Mouse (Mus musculus) thymus, postnatal 36 days (tissue): ENCODE results near the gene Nubp1.

Experiments
- DNase-seq, 2 experiments: peaks; one replicate each; pipeline ENCODE4 v3.0.0; 2022; ENCODE audit warnings: mixed read lengths in 2 of 2

Gene Nubp1

GRCm38 (mm10) chr16:10411764-10412746, at the start of gene Nubp1:
TSS of gene Nubp1 (plus strand) at chr16:10411948.
- DNase-seq, result peak; percentile 89 to 90

- no peak for DNase-seq
Measured at GRCm38 (mm10) chr16:10363061-10363460, 48.7 kb upstream of the Nubp1 start.

- no peak for DNase-seq
Measured at GRCm38 (mm10) chr16:10365796-10366195, 46.0 kb upstream of the Nubp1 start.

- DNase-seq, result no peak
Measured at GRCm38 (mm10) chr16:10366240-10367217, 45.2 kb upstream of the Nubp1 start.

GRCm38 (mm10) chr16:10369468-10369934, 42.2 kb upstream of the Nubp1 start:
- no peak for DNase-seq

- no peak for DNase-seq
Measured at GRCm38 (mm10) chr16:10369996-10370395, 41.8 kb upstream of the Nubp1 start.

GRCm38 (mm10) chr16:10372372-10372771, 39.4 kb upstream of the Nubp1 start:
- DNase-seq, result no peak

GRCm38 (mm10) chr16:10374254-10375011, 37.3 kb upstream of the Nubp1 start:
- no peak for DNase-seq

- DNase-seq, result no peak
Measured at GRCm38 (mm10) chr16:10377286-10377685, 34.5 kb upstream of the Nubp1 start.

GRCm38 (mm10) chr16:10379531-10379930, 32.2 kb upstream of the Nubp1 start:
- DNase-seq, result no peak

- peak; percentile 36 to 49 for DNase-seq
Measured at GRCm38 (mm10) chr16:10384060-10384497, 27.7 kb upstream of the Nubp1 start.

GRCm38 (mm10) chr16:10384544-10384943, 27.2 kb upstream of the Nubp1 start:
- DNase-seq, result no peak

- no peak for DNase-seq
Measured at GRCm38 (mm10) chr16:10385261-10385660, 26.5 kb upstream of the Nubp1 start.

- DNase-seq, result no peak
Measured at GRCm38 (mm10) chr16:10388634-10389365, 22.9 kb upstream of the Nubp1 start.

- DNase-seq, result peak; percentile 11 to 50
Measured at GRCm38 (mm10) chr16:10392587-10392986, 19.2 kb upstream of the Nubp1 start.

GRCm38 (mm10) chr16:10394699-10395540, 16.8 kb upstream of the Nubp1 start, which contains the start of gene Tekt5:
TSS of gene Tekt5 (minus strand) at chr16:10395490.
- peak; percentile 35 to 39 for DNase-seq

- no peak for DNase-seq
Measured at GRCm38 (mm10) chr16:10398755-10399154, 13.0 kb upstream of the Nubp1 start.

- DNase-seq, result peak; percentile 77 to 84
Measured at GRCm38 (mm10) chr16:10399160-10399559, 12.6 kb upstream of the Nubp1 start.

- DNase-seq, result peak in 1 of 2 experiments; percentile 23
Measured at GRCm38 (mm10) chr16:10415976-10416375, 4.2 kb downstream of the Nubp1 start.

- peak in 1 of 2 experiments; percentile 23 for DNase-seq
Measured at GRCm38 (mm10) chr16:10416866-10417265, 5.1 kb downstream of the Nubp1 start.
